Mouse (Mus musculus): ENCODE measurements around the gene Tenm4.

The Tenm4 gene

DNA sequence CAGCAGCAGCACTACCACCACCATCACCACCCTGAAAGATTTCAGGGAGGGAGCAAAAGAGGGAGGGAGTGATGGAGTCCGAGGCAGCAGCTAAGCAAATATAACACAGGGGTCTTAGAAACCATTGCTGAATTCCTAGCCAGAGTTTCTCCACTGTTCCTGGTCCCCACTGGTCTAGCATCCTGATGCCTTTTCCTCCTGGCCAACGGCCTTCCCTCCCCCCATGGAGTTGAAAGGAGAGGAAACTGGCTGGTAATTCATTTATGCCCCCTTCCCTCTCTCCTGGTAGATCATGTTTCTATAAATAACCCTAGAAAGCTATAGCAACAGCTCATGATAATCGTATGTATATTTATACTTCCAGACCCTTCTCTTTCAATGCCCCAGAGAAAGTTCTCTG is 481.8 kb downstream of the Tenm4 start:
- no peak for DNase-seq

DNA sequence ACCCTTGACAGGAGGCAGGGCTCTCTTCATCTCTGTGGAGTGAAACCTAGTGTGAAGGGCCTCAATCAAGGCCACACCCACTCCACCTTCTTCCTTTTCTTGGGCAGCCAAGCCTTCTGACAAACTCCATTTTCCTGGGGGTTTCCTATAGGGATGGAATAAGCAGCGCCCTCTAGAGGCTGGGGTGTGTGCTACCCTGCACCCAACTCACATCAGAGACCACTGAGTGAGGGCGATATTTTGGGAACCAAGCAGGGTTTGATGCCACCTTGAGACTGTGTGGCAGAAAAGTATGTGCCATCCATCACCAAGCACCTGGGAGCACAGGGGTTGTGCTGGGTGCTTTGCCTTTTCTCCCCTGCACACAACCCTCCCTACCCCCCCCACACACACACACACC is 483.2 kb downstream of the Tenm4 start:
- DNase-seq, result no peak

DNA sequence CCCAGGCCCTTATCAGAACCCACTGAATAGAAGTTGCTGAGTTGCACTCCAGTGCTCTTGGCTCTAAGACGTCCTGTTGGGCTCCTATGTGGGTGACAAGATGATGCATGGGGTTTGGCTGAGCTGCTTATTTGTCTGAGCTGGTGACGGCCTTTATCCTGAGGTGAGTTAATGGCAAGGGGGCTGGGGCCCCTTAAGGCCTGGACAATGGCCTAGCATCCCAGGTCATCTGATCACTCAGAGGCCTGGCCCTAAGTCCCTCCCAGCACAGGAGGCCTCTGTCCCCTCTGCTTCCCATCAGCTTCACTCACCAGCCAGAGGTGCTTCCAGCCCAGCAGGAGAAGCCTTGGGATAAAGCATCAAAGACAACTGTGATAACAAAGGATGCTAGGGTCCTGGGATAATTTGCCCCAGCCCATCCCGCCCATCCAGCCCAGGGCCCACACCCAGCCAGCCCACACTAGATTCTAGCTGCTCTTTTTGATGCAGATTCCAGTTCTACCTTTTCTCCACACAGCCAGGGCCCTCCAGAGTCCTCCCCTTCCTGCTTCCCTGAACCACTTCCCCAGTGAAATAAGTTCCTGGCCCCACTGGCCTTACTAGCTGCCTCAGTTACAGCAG is 484.2 kb downstream of the Tenm4 start:
- peak; percentile 65 for DNase-seq

DNA sequence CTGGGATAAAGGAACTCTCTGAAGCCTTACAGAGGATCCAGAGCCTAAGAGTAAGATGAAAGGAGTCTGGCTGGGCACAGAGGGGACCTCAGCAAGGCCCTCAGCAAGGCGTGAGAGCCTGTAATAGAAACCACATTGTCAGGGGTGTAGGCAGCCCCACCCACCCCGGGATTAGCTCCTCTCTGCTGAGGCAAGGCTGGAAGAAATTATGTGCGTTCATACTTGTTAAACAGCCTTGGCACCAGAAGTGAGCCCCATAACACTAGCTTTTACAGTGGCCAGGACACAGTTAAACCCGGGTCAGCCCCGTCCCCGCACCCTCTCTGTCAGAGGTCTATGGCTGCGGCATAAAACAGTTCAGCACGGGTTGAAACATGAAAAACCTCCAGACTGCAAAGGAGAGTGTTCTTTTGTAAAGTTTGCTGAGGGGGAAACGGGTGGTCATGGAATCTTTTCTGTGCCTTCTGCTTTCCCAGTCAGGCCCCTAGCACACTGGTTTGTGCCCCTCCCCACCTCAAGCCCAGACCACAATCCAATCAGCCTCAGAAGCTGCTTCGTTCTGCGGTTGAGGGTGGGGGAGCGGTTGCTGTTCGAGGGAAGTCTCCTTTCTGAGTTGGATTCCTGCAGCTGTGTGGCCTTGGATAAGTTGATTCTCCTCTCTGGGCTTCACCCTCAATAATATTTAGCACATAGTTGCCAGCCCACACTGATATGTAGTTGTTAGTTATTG is 486.2 kb downstream of the Tenm4 start:
- no peak for DNase-seq

DNA sequence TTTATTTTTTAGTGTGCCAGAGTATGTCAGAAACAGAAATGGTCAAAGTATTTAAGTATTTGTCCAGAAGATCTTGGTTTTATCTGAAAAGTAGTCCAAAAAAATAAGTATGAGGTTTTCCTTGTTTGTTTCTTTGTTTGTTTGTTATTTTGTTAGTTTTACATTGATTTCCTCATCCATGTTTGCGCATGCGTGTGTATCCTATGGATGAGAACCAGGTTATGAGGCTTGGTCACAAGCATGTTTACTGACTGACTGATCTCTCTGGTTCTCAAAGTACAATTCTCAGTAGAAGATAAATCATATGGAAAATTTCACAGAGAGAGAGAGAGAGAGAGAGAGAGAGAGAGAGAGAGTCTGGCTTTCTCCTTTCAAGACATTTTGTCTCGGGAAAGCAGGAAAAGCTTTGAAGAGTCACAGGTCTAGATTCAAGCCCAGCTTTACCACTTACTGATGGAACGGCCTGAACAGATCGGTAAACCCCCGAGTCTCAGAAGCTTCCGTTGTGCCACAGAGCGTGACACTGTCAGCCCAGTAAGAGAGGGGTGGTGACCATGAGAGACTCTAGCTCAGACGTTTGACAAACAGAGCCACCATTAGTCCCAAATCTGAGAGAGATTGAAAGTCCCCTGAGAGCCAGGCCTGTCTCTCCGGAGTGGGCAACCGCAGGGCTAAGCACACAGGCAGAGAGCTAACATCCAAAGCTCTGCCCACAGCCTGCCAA is 487.0 kb downstream of the Tenm4 start:
- no peak for DNase-seq

DNA sequence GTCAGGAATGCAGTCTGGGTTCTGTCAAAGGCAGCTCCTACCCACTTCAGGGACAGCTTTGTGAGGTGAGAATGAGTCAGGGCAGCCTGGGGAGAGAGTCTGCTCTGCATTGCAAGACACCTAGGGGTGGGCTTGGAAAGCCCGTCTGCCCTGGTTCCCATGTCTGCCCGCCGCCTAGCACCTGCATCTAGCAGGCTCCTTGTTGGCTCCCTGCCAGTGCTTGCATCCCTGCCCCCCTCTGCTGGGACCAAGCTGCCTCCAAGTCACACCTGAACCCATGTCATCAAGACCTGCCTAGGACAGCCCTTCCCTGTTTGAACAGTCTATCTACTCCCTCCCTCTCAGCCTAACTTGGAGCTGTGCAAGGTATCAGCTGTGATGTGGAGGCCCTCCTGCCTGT is 489.9 kb downstream of the Tenm4 start:
- no peak for DNase-seq

DNA sequence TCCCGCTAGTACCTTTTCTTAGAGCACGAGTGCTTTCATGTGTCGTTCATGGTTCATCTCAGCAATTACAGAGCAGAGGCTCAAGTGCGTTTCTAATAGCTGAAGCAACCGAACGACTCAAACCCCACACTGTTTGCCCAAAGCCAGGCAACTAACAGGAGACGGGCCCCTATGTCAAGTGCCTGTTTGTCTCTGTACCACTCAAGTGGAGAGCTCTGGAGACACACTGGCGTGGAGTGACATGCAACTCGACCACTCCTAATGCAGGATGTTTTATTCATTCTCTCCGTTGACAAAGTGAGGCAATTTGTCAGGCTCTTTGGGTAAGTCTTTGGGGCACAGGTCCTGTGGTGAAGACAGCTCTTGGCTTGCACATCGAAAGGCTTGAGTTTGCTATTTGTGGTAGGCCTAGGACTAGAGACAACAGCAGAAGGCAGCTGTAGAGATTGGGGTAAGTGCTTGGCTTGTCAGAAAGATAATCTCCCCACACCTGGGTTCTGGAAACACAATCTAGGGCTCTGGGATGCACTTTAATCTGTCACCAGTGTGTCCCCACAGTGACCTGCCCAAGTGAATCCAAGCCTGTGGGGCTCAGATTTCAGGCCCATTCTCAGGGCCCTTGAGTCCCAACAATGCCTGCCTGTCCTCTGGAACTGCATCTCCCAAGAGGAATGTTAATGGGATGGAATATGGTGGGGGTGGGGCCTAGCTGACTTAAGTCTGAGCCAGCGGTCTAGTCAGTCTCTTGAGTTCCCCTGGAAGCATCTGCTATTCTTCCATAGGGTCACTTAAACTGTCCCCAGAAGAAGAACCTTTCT is 490.5 kb downstream of the Tenm4 start:
- DNase-seq, result peak; percentile 87

DNA sequence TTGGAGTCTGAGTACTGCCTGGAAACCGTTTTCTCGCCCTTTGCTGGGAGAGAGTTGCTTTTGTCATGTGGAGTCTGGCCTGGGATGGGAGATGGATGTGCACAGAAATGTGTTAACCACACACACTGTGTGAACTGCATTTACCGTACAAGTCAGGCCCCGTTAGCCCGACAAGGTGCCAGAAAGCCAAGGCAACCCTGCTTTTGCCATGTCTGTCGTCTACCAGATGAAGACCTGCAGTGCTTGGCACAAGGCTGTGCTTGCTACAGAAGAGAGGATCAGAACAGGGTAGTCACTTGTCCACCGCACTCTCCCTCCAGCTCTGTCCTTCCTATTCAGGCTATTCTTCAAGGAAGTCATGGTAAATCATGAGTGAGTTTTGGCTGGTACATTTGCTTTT is 492.3 kb downstream of the Tenm4 start:
- no peak for DNase-seq

DNA sequence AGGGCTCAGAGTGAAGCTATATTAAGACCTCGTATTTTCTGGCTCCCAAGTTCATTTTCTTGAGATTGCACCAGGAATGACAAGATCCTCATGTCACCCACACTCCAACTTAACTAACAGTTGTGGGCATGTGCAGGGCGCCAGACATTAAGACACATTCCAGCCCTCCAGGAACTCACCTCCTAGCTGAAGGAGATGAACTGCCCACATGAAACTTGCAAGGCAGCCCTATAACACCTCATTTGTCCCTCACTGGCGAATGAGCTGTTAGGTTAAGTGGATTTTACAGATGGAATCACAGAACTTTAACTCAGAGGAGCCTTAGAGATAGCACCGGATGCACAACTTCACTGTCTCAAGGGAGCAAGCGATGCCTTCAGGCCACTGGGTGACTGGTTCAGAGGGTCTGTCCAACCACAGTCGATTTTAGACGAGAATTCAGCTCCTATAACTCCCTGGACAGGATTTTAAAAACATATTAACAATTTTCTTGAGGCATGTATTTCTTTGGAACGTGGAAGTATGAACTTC is 495.4 kb downstream of the Tenm4 start:
- no peak for DNase-seq

DNA sequence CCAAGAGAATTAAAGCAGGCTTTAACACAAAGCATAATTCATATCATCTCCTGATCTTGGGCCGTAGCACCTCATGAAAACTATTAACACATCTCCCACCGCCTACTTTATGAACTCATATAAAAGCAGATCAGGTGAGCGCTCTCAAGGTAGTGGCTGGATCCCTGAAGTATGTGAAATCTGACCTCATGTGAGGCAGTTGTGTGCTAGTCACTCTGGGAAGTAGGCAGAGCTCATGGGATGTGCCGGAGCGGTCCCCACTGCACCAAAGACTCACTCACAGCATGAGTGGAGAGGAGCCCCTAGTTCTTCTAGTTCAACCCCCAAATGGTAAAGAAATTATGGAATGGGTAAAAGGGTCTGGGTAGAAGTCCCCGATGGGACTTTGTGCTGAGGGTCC is 496.6 kb downstream of the Tenm4 start:
- no peak for DNase-seq

DNA sequence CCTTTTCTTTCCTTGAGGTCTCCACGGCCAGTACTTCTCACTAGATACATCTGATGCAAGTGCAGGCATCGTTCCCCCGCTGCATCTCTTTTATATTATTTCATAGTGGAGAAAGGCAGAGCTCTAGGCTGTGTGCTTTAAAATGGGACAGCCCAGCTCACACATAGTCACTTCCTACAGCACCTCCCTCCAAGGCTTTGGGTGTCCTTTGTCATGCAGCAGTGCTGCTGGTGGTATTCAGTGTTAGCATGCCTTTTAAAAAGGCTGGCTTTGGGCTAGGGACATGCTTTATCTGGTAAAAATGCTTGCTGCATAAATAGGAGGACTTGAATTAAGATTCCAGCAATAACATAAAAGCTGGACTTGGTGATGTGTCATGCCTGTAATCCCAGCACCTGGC is 499.0 kb downstream of the Tenm4 start:
- DNase-seq, result no peak

DNA sequence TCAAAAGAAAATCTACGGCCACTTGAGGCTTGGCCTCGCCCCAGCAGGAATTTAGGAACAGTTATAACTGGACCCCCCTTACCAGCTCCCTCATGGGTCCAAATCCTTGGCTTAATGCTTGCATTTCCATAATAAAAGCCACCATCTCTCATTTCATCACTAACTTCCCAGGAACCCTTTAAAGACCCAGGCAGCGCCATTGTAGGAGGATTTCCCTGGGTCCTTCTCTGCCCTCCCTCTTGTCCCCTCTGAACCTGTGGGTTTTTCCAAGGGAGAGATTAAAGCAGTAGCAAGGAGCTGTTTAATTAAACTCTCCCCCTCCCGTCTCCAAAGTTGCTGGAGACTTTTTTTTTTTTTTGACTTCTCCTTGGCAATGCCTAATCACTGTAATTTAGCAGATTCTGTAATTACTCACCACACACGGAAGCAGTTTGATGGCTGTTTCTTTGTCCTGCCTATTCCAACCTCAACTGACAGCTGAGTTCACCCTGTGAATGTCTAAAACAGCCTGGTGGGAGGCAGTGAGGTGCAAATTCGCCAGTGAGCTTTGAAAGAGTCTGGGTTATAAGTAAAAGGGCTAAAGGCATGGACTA is 501.4 kb downstream of the Tenm4 start:
- no peak for DNase-seq

DNA sequence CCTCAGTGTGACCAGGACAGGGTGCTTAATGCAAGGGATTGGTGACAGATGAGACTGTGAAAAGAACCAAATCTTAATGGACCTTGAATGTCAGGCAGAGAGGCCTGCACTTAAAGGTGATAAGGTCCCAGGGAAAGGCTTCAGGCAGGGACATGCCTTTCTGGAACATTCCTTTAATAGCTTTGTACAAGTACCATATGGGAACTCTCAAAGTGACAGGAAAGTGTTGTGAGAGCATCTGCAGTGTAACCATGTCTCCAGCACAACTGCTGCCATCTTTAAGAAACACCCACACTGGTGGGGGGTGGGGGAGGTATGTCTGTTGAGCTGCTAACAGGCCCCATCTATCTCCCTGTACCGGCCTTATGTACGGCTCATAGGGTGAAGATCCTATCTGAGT is 506.0 kb downstream of the Tenm4 start:
- DNase-seq, result no peak

DNA sequence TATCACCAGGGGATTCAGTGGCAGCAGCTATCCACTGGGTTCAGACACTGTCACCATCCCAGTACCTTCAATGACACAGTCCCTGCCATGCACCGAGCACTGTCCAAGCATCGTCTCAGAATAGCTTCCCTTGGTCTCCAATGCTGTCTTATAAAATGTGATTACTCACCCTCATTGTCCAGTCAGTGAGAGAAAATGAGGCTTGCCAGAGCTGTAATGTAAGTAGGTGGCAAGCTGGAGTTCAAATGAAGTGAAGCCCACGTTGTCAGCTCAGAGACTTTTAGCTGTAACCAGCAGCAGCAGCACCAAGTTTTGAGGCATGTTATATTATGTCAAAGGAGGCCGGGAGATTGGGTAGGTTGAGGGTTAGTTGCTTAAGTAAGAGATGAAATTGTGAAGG is 507.2 kb downstream of the Tenm4 start:
- DNase-seq, result no peak

DNA sequence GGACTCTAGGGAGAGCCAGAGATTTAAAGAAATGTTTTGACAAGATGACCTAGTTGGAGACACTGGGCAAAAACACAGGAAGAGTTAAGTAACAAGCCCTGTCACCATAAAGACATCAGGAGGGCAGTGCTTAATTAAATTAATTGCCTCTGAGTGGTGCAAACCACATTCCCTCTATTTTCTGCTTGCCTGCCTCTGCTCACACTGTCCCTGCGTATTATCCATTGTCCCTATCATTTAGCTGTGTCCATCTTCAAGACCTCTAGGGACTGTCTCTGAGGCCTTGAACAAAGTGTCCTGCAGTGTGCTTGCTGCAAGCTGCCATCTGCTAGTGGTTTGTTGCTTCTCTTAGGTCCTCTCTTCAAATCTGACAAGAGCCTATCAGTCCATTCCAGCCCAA is 508.7 kb downstream of the Tenm4 start:
- peak; percentile 95 for DNase-seq

DNA sequence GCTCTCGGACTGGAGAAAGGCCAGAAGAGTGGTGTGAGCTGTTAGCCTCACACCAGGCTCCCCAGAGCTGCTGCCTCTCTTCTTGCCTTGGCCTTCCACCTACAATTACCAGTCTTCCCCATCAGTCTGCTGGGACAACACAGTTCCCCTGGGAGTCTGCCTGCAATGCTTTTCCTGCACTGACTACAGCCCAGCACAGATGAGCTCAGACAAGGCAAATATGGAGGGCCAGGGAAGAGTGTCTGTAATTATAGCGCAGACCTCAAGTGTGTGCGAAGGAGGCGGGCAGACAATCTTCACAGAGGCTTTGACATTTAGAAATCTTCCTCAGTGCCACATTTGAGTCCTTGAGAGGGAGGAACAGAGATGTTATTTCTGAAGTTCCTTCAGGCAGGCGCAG is 509.4 kb downstream of the Tenm4 start:
- DNase-seq, result no peak

DNA sequence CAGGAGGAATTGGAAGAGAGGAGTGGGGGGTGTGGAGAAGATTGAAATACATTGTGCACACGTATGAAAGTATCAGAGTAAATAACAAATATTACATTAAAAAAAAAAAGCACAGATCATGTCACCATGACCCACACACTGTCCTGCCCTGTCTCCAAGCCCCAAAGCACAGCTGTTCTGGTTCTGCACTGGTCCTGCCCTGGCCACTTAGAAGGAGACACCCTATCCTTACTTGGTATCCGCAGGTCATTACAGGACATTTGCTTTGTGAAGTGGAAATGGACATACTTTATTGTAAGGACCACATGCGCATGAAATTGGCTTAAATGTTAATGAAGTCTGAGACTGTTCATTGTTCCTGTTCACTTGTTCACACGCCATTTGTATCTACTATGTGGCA is 510.8 kb downstream of the Tenm4 start:
- peak; percentile 76 for DNase-seq

DNA sequence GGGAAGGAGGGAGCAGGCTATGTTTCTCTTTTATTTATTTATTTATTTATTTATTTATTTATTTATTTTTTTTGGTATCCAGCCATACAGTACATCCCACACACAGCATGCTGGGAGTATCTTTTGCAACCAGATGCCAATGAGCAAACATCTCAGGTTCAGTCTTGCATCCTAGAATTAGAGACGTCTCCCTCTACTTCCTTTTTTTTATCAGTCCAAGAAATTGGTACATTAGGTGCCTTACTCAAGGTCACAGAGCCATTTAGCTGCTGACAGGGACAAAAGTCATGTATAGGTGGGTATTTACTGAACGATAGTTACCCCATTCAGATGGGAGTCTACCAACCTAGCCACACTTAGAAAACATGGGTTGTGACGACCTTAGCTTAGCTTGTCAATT is 517.1 kb downstream of the Tenm4 start:
- DNase-seq, result no peak

DNA sequence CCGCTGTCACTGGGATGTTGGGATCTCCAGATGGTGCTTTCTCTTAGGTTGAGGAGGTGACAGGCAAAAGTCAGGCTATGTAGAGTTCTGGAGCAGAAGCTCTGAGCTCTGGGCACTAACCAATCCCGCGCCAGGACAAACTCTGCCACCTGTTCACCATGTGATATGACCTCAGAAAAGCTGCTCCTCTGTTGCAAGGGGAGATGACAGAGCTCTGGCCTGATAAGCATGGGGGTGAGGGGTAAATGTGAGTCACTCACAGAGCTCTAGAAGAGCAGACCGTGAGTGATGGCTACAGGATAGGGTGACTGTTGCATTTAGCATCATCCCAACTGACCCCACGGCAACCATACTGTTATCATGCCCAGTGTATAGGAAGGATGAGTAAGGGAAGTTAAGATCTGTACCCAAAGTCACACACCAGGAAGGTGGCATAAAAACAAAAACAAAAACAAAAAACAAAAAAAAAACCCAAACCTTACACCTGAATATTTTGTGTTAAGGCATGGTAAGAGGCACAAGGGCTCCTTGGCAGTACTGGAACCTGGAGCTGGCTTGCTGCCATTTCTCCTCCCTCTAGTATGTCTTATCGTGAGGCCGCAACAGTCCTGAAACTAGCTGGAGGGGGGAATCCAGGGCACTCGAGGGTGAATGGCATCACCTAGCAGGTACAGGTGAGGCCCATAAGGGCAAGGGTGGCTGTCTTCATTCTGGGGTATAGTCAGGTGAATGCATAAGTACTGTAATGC is 530.2 kb downstream of the Tenm4 start:
- DNase-seq, result no peak

DNA sequence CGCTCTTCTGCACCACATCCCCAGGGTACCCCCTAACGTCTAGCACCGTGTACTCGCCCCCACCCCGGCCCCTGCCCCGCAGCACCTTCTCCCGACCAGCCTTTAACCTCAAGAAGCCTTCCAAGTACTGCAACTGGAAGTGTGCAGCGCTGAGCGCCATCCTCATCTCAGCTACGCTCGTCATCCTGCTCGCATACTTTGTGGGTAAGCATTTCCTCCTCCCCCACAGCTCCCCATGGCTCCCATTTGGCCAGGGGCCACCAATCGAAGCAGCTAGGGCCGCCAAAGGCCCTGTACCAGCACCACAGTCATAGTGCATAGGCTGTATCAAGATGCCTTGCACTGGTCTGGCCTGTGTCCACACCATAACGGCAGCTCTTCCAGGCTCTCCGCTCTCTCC is 532.9 kb downstream of the Tenm4 start:
- DNase-seq, result no peak

DNA sequence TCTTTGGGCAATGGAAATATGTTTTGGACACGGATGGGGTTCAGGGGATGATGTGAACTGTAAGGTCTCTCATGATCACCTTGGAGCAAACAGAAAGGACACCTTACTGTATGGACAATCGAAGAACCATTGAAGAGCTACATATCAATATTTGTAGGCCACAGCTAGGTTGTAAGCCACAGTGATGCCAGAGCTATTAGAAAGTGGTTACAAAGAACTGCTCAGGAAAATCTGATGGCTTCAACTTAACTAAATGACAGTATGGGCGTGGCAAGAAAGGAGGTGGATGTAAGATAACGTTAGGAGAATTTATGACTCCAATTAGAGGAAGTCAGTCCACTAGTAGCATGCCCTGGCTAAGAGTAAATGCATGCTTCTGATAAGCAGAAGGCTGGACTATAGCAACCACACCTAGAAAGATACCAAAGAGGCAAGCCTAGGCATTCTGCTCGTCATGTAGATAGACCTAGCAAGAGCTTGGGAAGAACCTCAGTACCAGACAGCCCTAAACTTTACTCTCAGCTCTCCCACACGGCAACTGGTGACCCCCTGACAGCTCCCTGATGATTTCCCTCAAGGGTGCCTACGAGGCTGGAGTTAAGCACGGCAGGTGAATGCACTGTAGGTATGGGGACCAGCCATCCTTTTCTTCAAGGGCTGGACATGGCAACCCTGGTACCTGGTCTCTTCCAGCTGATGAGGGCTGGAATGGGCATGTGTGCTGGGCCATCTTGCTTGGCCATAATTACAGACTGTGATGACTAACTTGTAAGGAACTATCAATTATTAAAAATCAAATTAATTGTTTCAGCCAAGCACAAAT is 534.5 kb downstream of the Tenm4 start:
- DNase-seq, result no peak

Measured in retina, postnatal 1 day (tissue).